Mouse (Mus musculus): ENCODE data around the gene Hs6st3. TPM values are rescaled to one million over a fixed set of nuclear protein-coding genes. Genes with fewer than 3 reads are reported as not detected.

Gene Hs6st3
- polyA plus RNA-seq, 1 experiment from 2014 or later: 0.11 TPM

DNA sequence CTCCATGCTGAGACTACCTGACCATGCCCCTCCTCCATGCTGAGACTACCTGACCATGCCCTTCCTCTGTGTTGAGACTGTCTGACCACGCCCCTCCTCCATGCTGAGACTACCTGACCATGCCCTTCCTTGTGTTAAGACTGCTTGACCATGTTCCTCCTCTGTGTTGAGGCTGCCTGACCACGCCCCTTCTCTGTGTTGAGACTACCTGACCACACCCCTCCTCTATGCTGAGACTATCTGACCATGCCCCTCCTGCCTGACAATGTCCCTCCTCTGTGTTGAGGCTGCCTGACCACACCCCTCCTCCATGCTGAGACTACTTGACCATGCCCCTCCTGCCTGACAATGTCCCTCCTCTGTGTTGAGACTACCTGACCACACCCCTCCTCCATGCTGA is 549.7 kb downstream of the Hs6st3 start:
- Histone ChIP-seq H3K4me3 (ENCODE audit: control insufficient read depth in 1 of 2, insufficient read depth in 1 of 2, low read depth in 1 of 2, low read length in 2 of 2) (no peak overlapping the region), H3K4me1 (ENCODE audit: control insufficient read depth in 2 of 2, insufficient read depth in 2 of 2, low read length in 2 of 2) (no peaks in the 10 kb centered on the region), H3K4me2 (ENCODE audit: low read length) (no peak overlapping the region), H3K9me3 (ENCODE audit: control insufficient read depth, low read length) (no peaks in the 10 kb centered on the region), H3K27me3 (ENCODE audit: control insufficient read depth, insufficient read depth, low read length) (no peaks in the 10 kb centered on the region), H3K36me3 (ENCODE audit: control insufficient read depth, insufficient read depth, low read length) (no peaks in the 10 kb centered on the region), H3K9ac (ENCODE audit: low read length) (no peak overlapping the region), H3K27ac (replicated peaks in 1 of 2; ENCODE audit: control insufficient read depth in 1 of 2, insufficient read depth in 1 of 2, low read depth in 2 of 2, low read length in 2 of 2) (no peak overlapping the region)
- 81% methylated on average over 2 of the region's 2 CpGs for WGBS
- ATAC-seq (ENCODE audit: insufficient number of reproducible peaks, insufficient read depth, low FRiP score, low read depth): no peak

GRCm38 (mm10) chr14:119699982-119700381 is 561.8 kb downstream of the Hs6st3 start:
- no peaks in the 10 kb centered on the region for H3K36me3 ChIP-seq (ENCODE audit: control insufficient read depth, insufficient read depth, low read length)
- no peak overlapping the region for H3K27ac ChIP-seq (replicated peaks in 1 of 2; ENCODE audit: control insufficient read depth in 1 of 2, insufficient read depth in 1 of 2, low read depth in 2 of 2, low read length in 2 of 2)
- no peak overlapping the region for H3K4me2 ChIP-seq (ENCODE audit: low read length)
- WGBS: 84% methylated on average over 4 of the region's 4 CpGs
- no peaks in the 10 kb centered on the region for H3K27me3 ChIP-seq (ENCODE audit: control insufficient read depth, insufficient read depth, low read length)
- ATAC-seq (ENCODE audit: insufficient number of reproducible peaks, insufficient read depth, low FRiP score, low read depth): no peak
- no peak overlapping the region for H3K4me3 ChIP-seq (ENCODE audit: control insufficient read depth in 1 of 2, insufficient read depth in 1 of 2, low read depth in 1 of 2, low read length in 2 of 2)
- H3K9ac ChIP-seq (ENCODE audit: low read length): no peak overlapping the region
- H3K4me1 ChIP-seq (ENCODE audit: control insufficient read depth in 2 of 2, insufficient read depth in 2 of 2, low read length in 2 of 2): no peaks in the 10 kb centered on the region
- no peaks in the 10 kb centered on the region for H3K9me3 ChIP-seq (ENCODE audit: control insufficient read depth, low read length)

DNA sequence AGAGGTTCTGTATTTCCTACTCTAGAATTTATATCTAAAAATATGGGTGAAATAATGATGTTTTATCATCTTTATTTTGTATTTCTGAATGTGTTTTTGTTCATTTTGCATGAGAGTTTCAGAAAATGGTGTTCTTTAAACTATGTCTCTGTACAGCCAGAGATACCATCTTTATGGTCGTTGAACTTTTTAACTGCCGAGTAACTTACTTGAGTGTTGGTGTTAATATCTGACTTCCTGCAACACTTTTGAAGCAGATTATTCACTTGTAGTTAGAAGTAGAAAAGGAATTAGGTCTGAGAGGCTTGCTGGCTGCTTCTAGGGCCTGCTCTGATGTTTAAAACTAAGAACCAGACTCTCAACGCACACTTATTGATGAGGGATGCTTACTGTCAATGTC is 576.6 kb downstream of the Hs6st3 start:
- Histone ChIP-seq H3K36me3 (ENCODE audit: control insufficient read depth, insufficient read depth, low read length) (no peaks in the 10 kb centered on the region), H3K9ac (ENCODE audit: low read length) (no peak overlapping the region), H3K9me3 (ENCODE audit: control insufficient read depth, low read length) (no peaks in the 10 kb centered on the region), H3K4me2 (ENCODE audit: low read length) (no peak overlapping the region), H3K27ac (replicated peaks in 1 of 2; ENCODE audit: control insufficient read depth in 1 of 2, insufficient read depth in 1 of 2, low read depth in 2 of 2, low read length in 2 of 2) (no peak overlapping the region), H3K4me3 (ENCODE audit: control insufficient read depth in 1 of 2, insufficient read depth in 1 of 2, low read depth in 1 of 2, low read length in 2 of 2) (no peak overlapping the region), H3K4me1 (ENCODE audit: control insufficient read depth in 2 of 2, insufficient read depth in 2 of 2, low read length in 2 of 2) (no peaks in the 10 kb centered on the region), H3K27me3 (ENCODE audit: control insufficient read depth, insufficient read depth, low read length) (no peaks in the 10 kb centered on the region)
- 72% methylated on average over 3 of the region's 3 CpGs for WGBS
- ATAC-seq (ENCODE audit: insufficient number of reproducible peaks, insufficient read depth, low FRiP score, low read depth): no peak

DNA sequence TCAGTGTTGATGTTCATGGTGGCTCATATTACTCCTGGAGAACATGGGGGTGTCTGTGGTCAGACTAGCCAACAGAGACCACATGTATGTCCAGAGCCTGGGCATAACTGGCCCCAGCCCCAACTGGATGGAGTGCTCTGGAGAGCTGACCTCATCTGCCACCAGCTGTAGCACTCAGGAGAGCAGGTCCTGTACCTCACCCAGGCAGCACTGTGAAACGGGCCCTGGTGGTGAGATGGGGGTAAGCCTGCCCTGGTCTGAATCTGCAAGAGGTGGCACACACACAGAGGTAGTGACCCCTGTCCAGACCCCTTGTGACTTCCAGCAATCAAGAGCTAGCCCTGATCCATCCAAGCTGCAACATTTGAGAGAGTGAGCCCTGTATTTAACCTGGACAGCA is 579.2 kb downstream of the Hs6st3 start:
- H3K27me3 ChIP-seq (ENCODE audit: control insufficient read depth, insufficient read depth, low read length): no peaks in the 10 kb centered on the region
- no peak overlapping the region for H3K27ac ChIP-seq (replicated peaks in 1 of 2; ENCODE audit: control insufficient read depth in 1 of 2, insufficient read depth in 1 of 2, low read depth in 2 of 2, low read length in 2 of 2)
- H3K36me3 ChIP-seq (ENCODE audit: control insufficient read depth, insufficient read depth, low read length): no peaks in the 10 kb centered on the region
- H3K4me3 ChIP-seq (ENCODE audit: control insufficient read depth in 1 of 2, insufficient read depth in 1 of 2, low read depth in 1 of 2, low read length in 2 of 2): no peak overlapping the region
- H3K9ac ChIP-seq (ENCODE audit: low read length): no peak overlapping the region
- H3K9me3 ChIP-seq (ENCODE audit: control insufficient read depth, low read length): no peaks in the 10 kb centered on the region
- no peak for ATAC-seq (ENCODE audit: insufficient number of reproducible peaks, insufficient read depth, low FRiP score, low read depth)
- H3K4me1 ChIP-seq (ENCODE audit: control insufficient read depth in 2 of 2, insufficient read depth in 2 of 2, low read length in 2 of 2): no peaks in the 10 kb centered on the region
- 59% methylated on average over 1 of the region's 1 CpGs for WGBS
- H3K4me2 ChIP-seq (ENCODE audit: low read length): no peak overlapping the region

DNA sequence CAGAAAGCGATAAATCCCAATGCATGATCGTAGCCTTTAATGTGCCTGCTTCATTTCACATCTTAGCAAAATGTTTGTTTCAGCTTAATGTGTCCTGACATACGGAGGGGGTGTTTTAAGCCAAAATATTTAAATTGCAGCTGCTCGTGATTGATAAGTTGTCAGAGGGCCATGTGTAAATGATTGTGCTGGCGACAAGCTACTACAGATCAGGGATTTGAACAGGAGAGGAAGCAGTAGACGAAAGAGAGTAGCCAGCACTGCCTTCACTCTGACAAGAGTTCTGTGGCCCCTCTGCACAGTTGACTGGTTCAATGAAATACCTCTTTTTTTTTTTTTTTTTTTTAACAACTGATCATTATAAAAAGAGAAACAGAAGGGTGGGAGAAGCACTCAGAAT is 587.0 kb downstream of the Hs6st3 start:
- 72% methylated on average over 6 of the region's 6 CpGs for WGBS
- no peaks in the 10 kb centered on the region for H3K36me3 ChIP-seq (ENCODE audit: control insufficient read depth, insufficient read depth, low read length)
- H3K27ac ChIP-seq (replicated peaks in 1 of 2; ENCODE audit: control insufficient read depth in 1 of 2, insufficient read depth in 1 of 2, low read depth in 2 of 2, low read length in 2 of 2): no peak overlapping the region
- no peak for ATAC-seq (ENCODE audit: insufficient number of reproducible peaks, insufficient read depth, low FRiP score, low read depth)
- no peak overlapping the region for H3K4me3 ChIP-seq (ENCODE audit: control insufficient read depth in 1 of 2, insufficient read depth in 1 of 2, low read depth in 1 of 2, low read length in 2 of 2)
- H3K9ac ChIP-seq (ENCODE audit: low read length): no peak overlapping the region
- no peaks in the 10 kb centered on the region; a peak in 1 of 4 replicates for H3K4me1 ChIP-seq (ENCODE audit: control insufficient read depth in 2 of 2, insufficient read depth in 2 of 2, low read length in 2 of 2)
- no peaks in the 10 kb centered on the region for H3K9me3 ChIP-seq (ENCODE audit: control insufficient read depth, low read length)
- H3K27me3 ChIP-seq (ENCODE audit: control insufficient read depth, insufficient read depth, low read length): no peaks in the 10 kb centered on the region
- no peak overlapping the region for H3K4me2 ChIP-seq (ENCODE audit: low read length)

DNA sequence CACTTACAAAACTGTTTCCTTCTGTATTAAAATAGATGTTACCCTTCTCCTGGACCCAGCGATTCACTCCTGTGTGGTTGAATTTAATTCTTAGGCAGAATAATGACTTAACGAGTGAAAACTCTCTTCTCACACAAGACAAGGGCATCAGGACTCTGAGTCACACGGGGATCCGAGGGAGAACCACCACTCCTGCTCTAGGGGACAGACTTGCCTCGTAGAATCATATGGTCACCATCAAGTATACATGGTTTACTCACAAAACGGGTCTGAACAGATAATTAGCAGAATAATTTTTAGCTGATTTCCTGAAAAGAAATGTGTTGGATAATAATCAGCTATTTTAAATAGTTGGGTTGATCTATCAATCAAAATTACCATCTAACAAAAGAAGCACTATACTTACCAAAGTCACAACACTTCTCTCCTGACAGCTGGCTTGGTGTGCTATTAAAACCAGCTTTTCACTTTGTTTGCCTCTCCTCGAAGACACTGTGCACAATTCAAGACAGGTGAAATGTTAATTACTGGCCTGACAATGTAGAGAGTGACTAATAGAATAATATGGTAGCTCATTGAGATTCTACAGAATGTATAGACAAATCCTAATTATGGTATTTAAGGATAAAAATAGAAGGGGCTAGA is 593.4 kb downstream of the Hs6st3 start:
- WGBS: 76% methylated on average over 7 of the region's 7 CpGs
- Histone ChIP-seq H3K4me2 (ENCODE audit: low read length) (no peak overlapping the region), H3K27ac (replicated peaks in 1 of 2; ENCODE audit: control insufficient read depth in 1 of 2, insufficient read depth in 1 of 2, low read depth in 2 of 2, low read length in 2 of 2) (no peak overlapping the region), H3K36me3 (ENCODE audit: control insufficient read depth, insufficient read depth, low read length) (no peaks in the 10 kb centered on the region), H3K9ac (ENCODE audit: low read length) (no peak overlapping the region), H3K27me3 (ENCODE audit: control insufficient read depth, insufficient read depth, low read length) (no peaks in the 10 kb centered on the region), H3K9me3 (ENCODE audit: control insufficient read depth, low read length) (no peaks in the 10 kb centered on the region), H3K4me1 (ENCODE audit: control insufficient read depth in 2 of 2, insufficient read depth in 2 of 2, low read length in 2 of 2) (no peaks in the 10 kb centered on the region; a peak in 1 of 4 replicates), H3K4me3 (ENCODE audit: control insufficient read depth in 1 of 2, insufficient read depth in 1 of 2, low read depth in 1 of 2, low read length in 2 of 2) (no peak overlapping the region)
- ATAC-seq (ENCODE audit: insufficient number of reproducible peaks, insufficient read depth, low FRiP score, low read depth): no peak

- Histone ChIP-seq H3K27ac (replicated peaks in 1 of 2; ENCODE audit: control insufficient read depth in 1 of 2, insufficient read depth in 1 of 2, low read depth in 2 of 2, low read length in 2 of 2) (no peak overlapping the region), H3K4me3 (ENCODE audit: control insufficient read depth in 1 of 2, insufficient read depth in 1 of 2, low read depth in 1 of 2, low read length in 2 of 2) (no peak overlapping the region), H3K4me1 (ENCODE audit: control insufficient read depth in 2 of 2, insufficient read depth in 2 of 2, low read length in 2 of 2) (no peaks in the 10 kb centered on the region; a peak in 1 of 4 replicates), H3K4me2 (ENCODE audit: low read length) (no peak overlapping the region), H3K36me3 (ENCODE audit: control insufficient read depth, insufficient read depth, low read length) (no peaks in the 10 kb centered on the region), H3K27me3 (ENCODE audit: control insufficient read depth, insufficient read depth, low read length) (no peaks in the 10 kb centered on the region), H3K9me3 (ENCODE audit: control insufficient read depth, low read length) (no peaks in the 10 kb centered on the region), H3K9ac (ENCODE audit: low read length) (no peak overlapping the region)
- WGBS: 89% methylated on average over 4 of the region's 4 CpGs
- ATAC-seq (ENCODE audit: insufficient number of reproducible peaks, insufficient read depth, low FRiP score, low read depth): no peak
Measured at GRCm38 (mm10) chr14:119732219-119732618, 594.1 kb downstream of the Hs6st3 start.

DNA sequence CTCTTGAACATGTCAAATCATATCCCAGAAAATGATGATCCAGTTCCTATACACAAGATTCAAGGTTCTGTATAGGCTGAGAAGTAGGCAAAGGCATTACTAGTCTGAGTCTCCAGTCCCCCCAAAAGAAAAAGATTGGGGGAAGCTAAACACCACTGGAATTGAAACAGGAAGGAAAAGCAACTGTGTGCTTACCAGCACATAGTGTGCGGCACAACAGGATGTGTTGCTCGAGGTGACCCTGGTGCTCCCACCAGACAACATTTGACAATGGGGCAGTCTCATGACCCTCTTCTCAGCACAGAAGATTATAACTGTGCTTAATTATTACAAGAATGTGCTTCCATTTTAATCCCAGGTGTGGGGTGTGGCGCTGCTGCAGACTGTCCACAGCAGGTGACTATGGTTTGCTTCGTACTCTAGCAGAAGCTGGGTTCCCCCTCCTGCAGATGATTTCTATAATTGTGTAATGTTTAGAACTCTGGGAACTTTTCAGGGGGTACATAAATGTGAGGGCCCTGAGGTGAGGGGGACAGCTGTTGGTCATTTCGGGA is 599.3 kb downstream of the Hs6st3 start:
- H3K27ac ChIP-seq (replicated peaks in 1 of 2; ENCODE audit: control insufficient read depth in 1 of 2, insufficient read depth in 1 of 2, low read depth in 2 of 2, low read length in 2 of 2): no peak overlapping the region
- no peak overlapping the region for H3K4me2 ChIP-seq (ENCODE audit: low read length)
- H3K36me3 ChIP-seq (ENCODE audit: control insufficient read depth, insufficient read depth, low read length): no peaks in the 10 kb centered on the region
- no peak for ATAC-seq (ENCODE audit: insufficient number of reproducible peaks, insufficient read depth, low FRiP score, low read depth)
- H3K9me3 ChIP-seq (ENCODE audit: control insufficient read depth, low read length): no peaks in the 10 kb centered on the region
- 80% methylated on average over 5 of the region's 5 CpGs for WGBS
- H3K27me3 ChIP-seq (ENCODE audit: control insufficient read depth, insufficient read depth, low read length): no peaks in the 10 kb centered on the region
- no peaks in the 10 kb centered on the region for H3K4me1 ChIP-seq (ENCODE audit: control insufficient read depth in 2 of 2, insufficient read depth in 2 of 2, low read length in 2 of 2)
- H3K4me3 ChIP-seq (ENCODE audit: control insufficient read depth in 1 of 2, insufficient read depth in 1 of 2, low read depth in 1 of 2, low read length in 2 of 2): no peak overlapping the region
- H3K9ac ChIP-seq (ENCODE audit: low read length): no peak overlapping the region
